Mouse (Mus musculus): Measurements from ENCODE around the gene Antxr1. TPM values are rescaled to one million over a fixed set of nuclear protein-coding genes. Genes with fewer than 3 reads are reported as not detected.

Antxr1 gene
- total RNA-seq, 2 experiments from 2014 or later = 19.4 to 19.5 TPM

GRCm38 (mm10) chr6:87294904-87295303 lies 40.7 kb downstream of the Antxr1 start:
- intact Hi-C loops (cut with DNase I) = no loop called here
- DNase-seq = no peak

GRCm38 (mm10) chr6:87292911-87293851 lies 42.4 kb downstream of the Antxr1 start:
- no peak for DNase-seq
- intact Hi-C loops (cut with DNase I) = no loop called here

- no peak for DNase-seq
- intact Hi-C loops (cut with DNase I) = no loop called here
Measured at GRCm38 (mm10) chr6:87287251-87287650, 48.4 kb downstream of the Antxr1 start.

- no peak for DNase-seq
- intact Hi-C loops (cut with DNase I) = no loop called here
Measured at GRCm38 (mm10) chr6:87285365-87285749, 50.3 kb downstream of the Antxr1 start.

GRCm38 (mm10) chr6:87284716-87285364 lies 50.8 kb downstream of the Antxr1 start:
- intact Hi-C loops (cut with DNase I) = no loop called here
- DNase-seq = no peak

- intact Hi-C loops (cut with DNase I) = no loop called here
- peak; percentile 60 to 74 for DNase-seq
Measured at GRCm38 (mm10) chr6:87282346-87282781, 53.3 kb downstream of the Antxr1 start.

GRCm38 (mm10) chr6:87281771-87282170 lies 53.9 kb downstream of the Antxr1 start:
- intact Hi-C loops (cut with DNase I) = no loop called here
- no peak for DNase-seq

GRCm38 (mm10) chr6:87278151-87278550 lies 57.5 kb downstream of the Antxr1 start:
- intact Hi-C loops (cut with DNase I) = no loop called here
- DNase-seq = no peak

- DNase-seq = peak; percentile 26 to 40
- intact Hi-C loops (cut with DNase I) = no loop called here
Measured at GRCm38 (mm10) chr6:87277527-87277926, 58.1 kb downstream of the Antxr1 start.

- DNase-seq = no peak
- intact Hi-C loops (cut with DNase I) = no loop called here
Measured at GRCm38 (mm10) chr6:87276941-87277340, 58.7 kb downstream of the Antxr1 start.

GRCm38 (mm10) chr6:87274779-87275178 lies 60.8 kb downstream of the Antxr1 start:
- intact Hi-C loops (cut with DNase I) = loop anchor here (5.0 kb wide), 1 partner anchor 172 kb away; the partner anchor contains the start of gene D6Ertd527e
- no peak for DNase-seq

- intact Hi-C loops (cut with DNase I) = loop anchor here (5.0 kb wide), 1 partner anchor 171 kb away; the partner anchor contains the start of gene D6Ertd527e
- DNase-seq = no peak
Measured at GRCm38 (mm10) chr6:87273791-87274190, 61.8 kb downstream of the Antxr1 start.

GRCm38 (mm10) chr6:87273141-87273540 lies 62.5 kb downstream of the Antxr1 start:
- intact Hi-C loops (cut with DNase I) = loop anchor here (5.0 kb wide), 1 partner anchor 171 kb away; the partner anchor contains the start of gene D6Ertd527e
- DNase-seq = no peak

- DNase-seq = no peak
- intact Hi-C loops (cut with DNase I) = loop anchor here (5.0 kb wide), 1 partner anchor 170 kb away; the partner anchor contains the start of gene D6Ertd527e
Measured at GRCm38 (mm10) chr6:87272202-87272601, 63.4 kb downstream of the Antxr1 start.

- intact Hi-C loops (cut with DNase I) = loop anchor here (5.0 kb wide), 1 partner anchor 168 kb away; the partner anchor contains the start of gene D6Ertd527e
- no peak for DNase-seq
Measured at GRCm38 (mm10) chr6:87270452-87270851, 65.2 kb downstream of the Antxr1 start.

GRCm38 (mm10) chr6:87269950-87270349 lies 65.7 kb downstream of the Antxr1 start:
- no peak for DNase-seq
- intact Hi-C loops (cut with DNase I) = loop anchor here (5.0 kb wide), 1 partner anchor 168 kb away; the partner anchor contains the start of gene D6Ertd527e

- no peak for DNase-seq
- intact Hi-C loops (cut with DNase I) = no loop called here
Measured at GRCm38 (mm10) chr6:87262666-87263065, 73.0 kb downstream of the Antxr1 start.

- no peak for DNase-seq
- intact Hi-C loops (cut with DNase I) = no loop called here
Measured at GRCm38 (mm10) chr6:87258976-87259375, 76.6 kb downstream of the Antxr1 start.

GRCm38 (mm10) chr6:87257981-87258775 lies 77.4 kb downstream of the Antxr1 start:
- intact Hi-C loops (cut with DNase I) = no loop called here
- peak; percentile 22 to 35 for DNase-seq

- intact Hi-C loops (cut with DNase I) = no loop called here
- DNase-seq = no peak
Measured at GRCm38 (mm10) chr6:87257471-87257870, 78.2 kb downstream of the Antxr1 start.

Measured in heart, postnatal 14 days (tissue).